Mouse (Mus musculus) ES-Bruce4 (cell line): ENCODE results near the gene Onecut3. TPM values are rescaled to one million over a fixed set of nuclear protein-coding genes. Genes with fewer than 3 reads are reported as not detected.

Source experiments
- H3K27ac ChIP-seq: 2 replicates; pipeline ENCODE4 v1.5.1; 2012; ENCODE audit warnings: low read length, inconsistent platforms; ENCODE audit not compliant: insufficient read depth
- H3K27me3 ChIP-seq: 2 replicates; pipeline ENCODE4 v1.6.1; 2012; ENCODE audit warnings: mild to moderate bottlenecking, low read length, inconsistent platforms; ENCODE audit not compliant: control insufficient read depth, poor library complexity, insufficient read depth, severe bottlenecking
- H3K36me3 ChIP-seq: 2 replicates; pipeline ENCODE4 v1.6.1; 2012; ENCODE audit warnings: inconsistent platforms, mild to moderate bottlenecking, low read length, moderate library complexity; ENCODE audit not compliant: control insufficient read depth, poor library complexity, insufficient read depth, severe bottlenecking
- H3K4me1 ChIP-seq: one replicate; pipeline ENCODE4 v1.8.1; 2011; ENCODE audit warnings: low read length; ENCODE audit not compliant: control insufficient read depth, insufficient read depth
- H3K4me3 ChIP-seq: 2 replicates; pipeline ENCODE4 v1.5.1; 2011; ENCODE audit warnings: low read depth, mild to moderate bottlenecking, low read length
- H3K9ac ChIP-seq: 2 replicates; pipeline ENCODE4 v1.6.1; 2012; ENCODE audit warnings: low read depth, mild to moderate bottlenecking, inconsistent platforms; ENCODE audit not compliant: poor library complexity, severe bottlenecking
- H3K9me3 ChIP-seq: replicated peaks from 2 replicates; pipeline ENCODE4 v1.6.1; 2012; ENCODE audit warnings: mild to moderate bottlenecking, low read length, inconsistent platforms; ENCODE audit not compliant: control insufficient read depth, poor library complexity, insufficient read depth, severe bottlenecking
- CTCF ChIP-seq: IDR thresholded peaks from one replicate; pipeline ENCODE4 v1.8.1; 2011; ENCODE audit warnings: low read depth, low read length
- EP300 ChIP-seq: IDR thresholded peaks from 2 replicates; pipeline ENCODE4 v1.6.1; 2011; ENCODE audit warnings: low read depth, low read length; ENCODE audit not compliant: insufficient read depth
- POLR2A ChIP-seq: IDR thresholded peaks from one replicate; pipeline ENCODE4 v1.8.1; 2011; ENCODE audit warnings: low read length; ENCODE audit not compliant: insufficient read depth
- polyA plus RNA-seq: library from polyadenylated mRNA; stranded (reverse); fragments of >200 nt; gene quantifications from 2 replicates; pipeline ENCODE4 v1.2.4, GENCODE M21; 2011; ENCODE audit warnings: low read depth; ENCODE audit not compliant: missing spikeins, insufficient read depth, insufficient read length

Onecut3 gene
- polyA plus RNA-seq, result not detected in 2 replicates

GRCm38 (mm10) chr10:80494732-80495131, at the start of gene Onecut3:
Gene Onecut3 (plus strand): TSS chr10:80494835.
- H3K4me3 ChIP-seq, result peak within 1 kb of the TSS; percentile 49
- H3K4me1 ChIP-seq, result no peaks in the 10 kb centered on the region
- peaks cover 40% of the 10 kb centered on the region for H3K27me3 ChIP-seq
- no peak for TF ChIP-seq POLR2A
- TF ChIP-seq EP300, result no peak
- TF ChIP-seq CTCF, result no peak
- H3K9ac ChIP-seq, result peak within 1 kb of the TSS; percentile 6; the same call in 1 of the 2 replicates
- H3K27ac ChIP-seq, result no peak within 1 kb of the TSS
- no peaks in the 10 kb centered on the region for H3K36me3 ChIP-seq
- H3K9me3 ChIP-seq, result no peaks in the 10 kb centered on the region

DNA sequence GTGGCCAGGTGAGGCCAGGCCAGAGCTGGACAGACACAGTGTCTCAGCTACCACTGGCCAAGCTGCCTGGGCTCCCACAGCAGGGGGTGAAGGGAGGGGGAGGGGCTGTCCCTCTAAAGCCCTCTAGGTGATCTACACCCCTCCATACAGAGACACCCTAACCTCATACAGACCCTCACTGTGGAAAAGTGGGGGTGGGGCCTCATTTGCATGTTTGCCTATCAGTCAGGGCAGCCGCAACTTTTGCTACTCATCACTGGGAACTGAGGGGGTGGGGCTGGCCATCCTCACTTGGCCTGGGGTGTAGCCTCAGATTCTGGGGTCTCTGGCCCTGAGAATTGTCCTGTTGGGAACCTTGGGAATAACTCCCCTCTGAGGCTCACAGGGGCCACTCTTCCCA, 49.6 kb upstream of the Onecut3 start:
- H3K27ac ChIP-seq, result no peak overlapping the region
- no peaks in the 10 kb centered on the region for H3K36me3 ChIP-seq
- no peak for TF ChIP-seq EP300
- TF ChIP-seq CTCF, result no peak
- no peak for TF ChIP-seq POLR2A
- H3K9ac ChIP-seq, result no peak overlapping the region
- no peaks in the 10 kb centered on the region for H3K9me3 ChIP-seq
- no peaks in the 10 kb centered on the region for H3K4me1 ChIP-seq
- H3K27me3 ChIP-seq, result no peaks in the 10 kb centered on the region
- no peak overlapping the region for H3K4me3 ChIP-seq

- Histone ChIP-seq H3K9me3 (no peaks in the 10 kb centered on the region), H3K9ac (no peak overlapping the region), H3K27ac (no peak overlapping the region), H3K36me3 (no peaks in the 10 kb centered on the region), H3K27me3 (no peaks in the 10 kb centered on the region), H3K4me3 (no peak overlapping the region), H3K4me1 (no peaks in the 10 kb centered on the region)
- TF ChIP-seq EP300 (peak; percentile 65), CTCF (peak; percentile 96), POLR2A (no peak)
Measured at GRCm38 (mm10) chr10:80445898-80446601, 48.6 kb upstream of the Onecut3 start.

GRCm38 (mm10) chr10:80450599-80450998, 44.0 kb upstream of the Onecut3 start:
- Histone ChIP-seq H3K4me3 (peak overlapping the region; percentile 29), H3K4me1 (no peaks in the 10 kb centered on the region), H3K9ac (no peak overlapping the region)

GRCm38 (mm10) chr10:80453601-80454000, 41.0 kb upstream of the Onecut3 start:
- no peaks in the 10 kb centered on the region for H3K9me3 ChIP-seq
- no peaks in the 10 kb centered on the region for H3K4me1 ChIP-seq
- no peak overlapping the region for H3K9ac ChIP-seq
- H3K27ac ChIP-seq, result no peak overlapping the region
- TF ChIP-seq POLR2A, result no peak
- TF ChIP-seq EP300, result no peak
- no peak for TF ChIP-seq CTCF
- H3K4me3 ChIP-seq, result no peak overlapping the region
- H3K27me3 ChIP-seq, result no peaks in the 10 kb centered on the region
- H3K36me3 ChIP-seq, result no peaks in the 10 kb centered on the region

More at GRCm38 (mm10) chr10:80450599-80450998, 44.0 kb upstream of the Onecut3 start:
- no peaks in the 10 kb centered on the region for H3K27me3 ChIP-seq
- no peaks in the 10 kb centered on the region for H3K36me3 ChIP-seq
- TF ChIP-seq CTCF (no peak), POLR2A (no peak), EP300 (no peak)
- no peak overlapping the region for H3K27ac ChIP-seq
- H3K9me3 ChIP-seq, result no peaks in the 10 kb centered on the region

DNA sequence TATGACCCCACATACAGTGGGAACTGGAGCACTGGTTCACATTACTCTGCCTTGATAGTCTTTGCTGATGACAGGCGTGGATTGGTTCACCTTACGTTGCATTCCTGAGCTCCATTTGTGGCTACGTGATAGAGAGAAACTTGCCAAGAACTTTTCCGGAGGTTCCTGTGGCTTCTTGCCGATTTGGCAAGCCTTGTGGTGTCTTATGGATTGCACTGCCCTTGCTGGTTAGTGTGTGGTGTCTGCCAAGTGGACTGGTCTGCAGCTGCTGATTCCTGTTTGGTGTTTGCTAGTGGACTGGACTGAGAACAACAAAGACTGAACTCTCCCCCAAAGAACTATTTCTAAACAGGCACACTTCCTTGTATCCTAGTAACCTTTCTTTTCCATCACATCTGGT, 39.9 kb upstream of the Onecut3 start:
- no peaks in the 10 kb centered on the region for H3K9me3 ChIP-seq
- H3K27ac ChIP-seq, result no peak overlapping the region
- no peaks in the 10 kb centered on the region for H3K27me3 ChIP-seq
- no peaks in the 10 kb centered on the region for H3K4me1 ChIP-seq
- no peak overlapping the region for H3K4me3 ChIP-seq
- H3K36me3 ChIP-seq, result no peaks in the 10 kb centered on the region
- TF ChIP-seq POLR2A, result no peak
- TF ChIP-seq CTCF, result no peak
- no peak for TF ChIP-seq EP300
- H3K9ac ChIP-seq, result no peak overlapping the region
